Mouse (Mus musculus): Measurements from ENCODE around the gene Cd53. TPM values are rescaled to one million over a fixed set of nuclear protein-coding genes. Genes with fewer than 3 reads are reported as not detected.
A peak's percentile ranks its signal among the peaks of the same experiment; 100 is the strongest.

Cd53 gene
- polyA plus RNA-seq, 1 experiment from 2014 or later: 3.1 TPM

DNA sequence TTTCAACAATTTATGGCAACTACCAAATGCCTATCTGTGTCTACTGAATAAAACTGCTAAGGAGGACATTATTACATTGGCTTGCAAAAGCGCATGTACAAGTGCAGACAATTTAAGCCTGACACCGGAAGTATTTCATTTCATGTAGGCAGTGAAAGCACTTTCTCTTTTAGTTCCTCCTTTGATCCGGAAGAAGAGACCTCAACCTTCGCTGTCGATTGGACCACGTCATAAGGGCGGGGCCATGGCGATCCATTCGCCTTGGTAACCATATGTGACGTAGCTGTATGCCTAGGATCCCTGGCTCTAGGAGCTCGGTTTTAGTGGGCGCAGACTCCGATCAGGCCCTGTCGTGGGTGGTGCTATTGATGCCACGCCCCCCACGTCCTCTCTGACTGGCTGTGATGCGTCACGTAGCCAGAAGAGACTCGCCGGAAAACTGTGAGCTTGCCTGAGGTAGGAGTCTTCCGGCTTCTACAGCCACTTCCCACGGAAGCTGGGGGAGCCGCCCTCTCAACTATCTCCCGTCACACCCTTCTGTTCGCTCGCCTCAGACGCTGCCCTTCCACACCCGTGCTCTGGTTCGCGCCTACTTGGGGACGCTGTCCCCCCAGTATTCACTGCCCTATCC, 68.4 kb downstream of the Cd53 start:
- 2% methylated on average over 31 of the region's 31 CpGs for WGBS
- peak overlapping the region; percentile 85 for H3K4me3 ChIP-seq
- peak overlapping the region; percentile 70 for H3K9ac ChIP-seq (replicated peaks)
- H3K4me1 ChIP-seq: peaks cover 4% of the 10 kb centered on the region
- H3K27me3 ChIP-seq: 0 out of 2 replicates have a peak, but pooled peaks cover 3% of the 10 kb centered on the region
- no peaks in the 10 kb centered on the region for H3K36me3 ChIP-seq
- H3K27ac ChIP-seq (replicated peaks): peak overlapping the region; percentile 96
- peak overlapping the region; percentile 61 for H3K4me2 ChIP-seq (replicated peaks)
- peak; percentile 99 for ATAC-seq (replicated peaks)
- no peaks in the 10 kb centered on the region for H3K9me3 ChIP-seq

Other genes starting within 250 kb of the Cd53 start
- gene Dram2, start 242.4 kb downstream of the Cd53 start, polyA plus RNA-seq (2015; fragmentation: Nextera tagmentation; extraction: Ambion mirVana): 51.6 and 55.6 TPM in 2 replicates
- gene Cept1, start 242.3 kb downstream of the Cd53 start, polyA plus RNA-seq (2015; fragmentation: Nextera tagmentation; extraction: Ambion mirVana): 41.3 and 49.9 TPM in 2 replicates
- gene Lrif1, start 105.2 kb downstream of the Cd53 start, polyA plus RNA-seq (2015; fragmentation: Nextera tagmentation; extraction: Ambion mirVana): 19.5 and 20.0 TPM in 2 replicates
- not detected in 2 replicates for gene Olfr266, start 36.1 kb upstream of the Cd53 start, polyA plus RNA-seq (2015; fragmentation: Nextera tagmentation; extraction: Ambion mirVana)
- 21.8 and 21.9 TPM in 2 replicates for gene Kcna3, start 246.0 kb upstream of the Cd53 start, polyA plus RNA-seq (2015; fragmentation: Nextera tagmentation; extraction: Ambion mirVana)